In genomic region chr4:71735261-71735660, GRCm38 (mm10) we compare ENCODE assay signal across 42 mouse cellular contexts. TPM values are rescaled to one million over a fixed set of nuclear protein-coding genes. Genes with fewer than 3 reads are reported as not detected.
A peak's percentile ranks its signal among the peaks of the same experiment; 100 is the strongest.
DNase-seq lines count a peak whose midpoint lies in the region; ATAC-seq and TF ChIP-seq lines count a peak whose summit lies in the region.
"Had no signal": no experiment of that assay in that cellular context is flagged by ENCODE, and none has a peak within 500 bp of the region (broad histone marks: within the 10 kb centered on the region; RNA-seq: fewer than 3 reads in every experiment).

No protein-coding gene starts in this region.

- no peaks in the 10 kb centered on the region for H3K36me3 ChIP-seq in hindbrain, embryonic 11.5 days (ENCODE audit: control insufficient read depth, insufficient read depth, low read length)
- no peaks in the 10 kb centered on the region for H3K36me3 ChIP-seq in hindbrain, embryonic 14.5 days (replicated peaks; ENCODE audit: control insufficient read depth, insufficient read depth)
- H3K36me3 ChIP-seq: hindbrain, embryonic 15.5 days; kidney, embryonic 15.5 days; liver, embryonic 12.5 days; midbrain, embryonic 13.5 days had no signal

- no peaks in the 10 kb centered on the region for H3K4me1 ChIP-seq in hindbrain, embryonic 11.5 days (replicated peaks; ENCODE audit: control insufficient read depth, insufficient read depth, low read length)
- no peaks in the 10 kb centered on the region for H3K4me1 ChIP-seq in hindbrain, embryonic 14.5 days (replicated peaks; ENCODE audit: control insufficient read depth, insufficient read depth, low read length)
- H3K4me1 ChIP-seq: hindbrain, embryonic 15.5 days; kidney, embryonic 15.5 days; liver, embryonic 12.5 days; megakaryocyte, embryonic 14.5 days; midbrain, embryonic 13.5 days had no signal

- H3K9ac ChIP-seq in hindbrain, embryonic 11.5 days (ENCODE audit: low read depth, low read length) = no peak overlapping the region
- no peak overlapping the region for H3K9ac ChIP-seq in hindbrain, embryonic 14.5 days
- H3K9ac ChIP-seq: hindbrain, embryonic 15.5 days; kidney, embryonic 15.5 days; liver, embryonic 12.5 days; liver, postnatal 0 days; midbrain, embryonic 13.5 days had no signal

- H3K27me3 ChIP-seq in hindbrain, embryonic 11.5 days (ENCODE audit: control insufficient read depth, insufficient read depth, low read length) = no peaks in the 10 kb centered on the region
- no peaks in the 10 kb centered on the region for H3K27me3 ChIP-seq in hindbrain, embryonic 14.5 days (ENCODE audit: control insufficient read depth, insufficient read depth, low read length)
- H3K27me3 ChIP-seq: hindbrain, embryonic 15.5 days; kidney, embryonic 15.5 days; liver, embryonic 12.5 days; megakaryocyte, embryonic 14.5 days; midbrain, embryonic 13.5 days had no signal

- no peak for ATAC-seq in hindbrain, embryonic 11.5 days (ENCODE audit: low FRiP score)
- ATAC-seq in hindbrain, embryonic 14.5 days (ENCODE audit: low FRiP score) = no peak
- no peak for ATAC-seq in megakaryocyte progenitor cell, adult 5-6 weeks (replicated peaks; ENCODE audit: poor library complexity)
- no peak for ATAC-seq in activated CD4-positive, CD25-positive, alpha-beta regulatory T cell, adult 4 months
- ATAC-seq: CD4-positive, CD25-positive, alpha-beta regulatory T cell, adult 4 months; forebrain, embryonic 16.5 days; liver, embryonic 12.5 days; liver, postnatal 0 days; midbrain, embryonic 13.5 days had no signal

- no peak overlapping the region for H3K27ac ChIP-seq in hindbrain, embryonic 11.5 days (ENCODE audit: low read depth, low read length)
- no peak overlapping the region for H3K27ac ChIP-seq in hindbrain, embryonic 14.5 days
- H3K27ac ChIP-seq: gastrocnemius, adult 2 months; hindbrain, embryonic 15.5 days; kidney, embryonic 15.5 days; layer of hippocampus, adult 2 months; liver, embryonic 12.5 days; midbrain, embryonic 13.5 days; stomach, postnatal 0 days had no signal

- 69% methylated on average over 3 of the region's 3 CpGs for WGBS in hindbrain, embryonic 11.5 days
- WGBS in hindbrain, embryonic 14.5 days = 60% methylated on average over 3 of the region's 3 CpGs

- intact Hi-C loops in left cerebral cortex, postnatal 4 days (cut with DNase I) = no loop called here
- intact Hi-C loops in left cerebral cortex, postnatal 10 days (cut with DNase I) = no loop called here

- no peak overlapping the region for H3K4me2 ChIP-seq in hindbrain, embryonic 11.5 days (replicated peaks; ENCODE audit: low read depth, low read length)
- H3K4me2 ChIP-seq in hindbrain, embryonic 14.5 days (replicated peaks) = no peak overlapping the region
- H3K4me2 ChIP-seq: heart, embryonic 11.5 days; hindbrain, embryonic 15.5 days; kidney, embryonic 15.5 days; liver, embryonic 12.5 days; midbrain, embryonic 13.5 days had no signal

- peak; percentile 16 for DNase-seq in hindbrain, embryonic 11.5 days (ENCODE audit: low spot score)
- DNase-seq in hindbrain, embryonic 14.5 days (ENCODE audit: low spot score) = no peak
- peak; percentile 22 for DNase-seq in left cerebral cortex, postnatal 4 days
- no peak for DNase-seq in left cerebral cortex, postnatal 10 days (ENCODE audit: extremely low spot score in 1 of 2, low spot score in 2 of 2)
- DNase-seq in brain, embryonic 14.5 days (ENCODE audit: low read depth) = peak; percentile 29
- DNase-seq: adrenal gland, adult 2 months; adrenal gland, postnatal 36 days; cerebellum, adult 11 months; cerebellum, adult 9-11 months; gastrocnemius, adult 2 months; gastrocnemius, postnatal 36 days; heart, adult 18-20 months; heart, postnatal 36 days; kidney, adult 18-20 months; kidney, postnatal 25 days; liver, postnatal 0 days; lung, postnatal 36 days; right cerebral cortex, postnatal 4 days; thymus, adult 2 months; thymus, postnatal 36 days had no signal

- H3K4me3 ChIP-seq in hindbrain, embryonic 11.5 days (ENCODE audit: low read depth, low read length) = no peak overlapping the region
- no peak overlapping the region for H3K4me3 ChIP-seq in hindbrain, embryonic 14.5 days (replicated peaks; ENCODE audit: low read length)
- H3K4me3 ChIP-seq: erythroblast, embryonic 14.5 days; gastrocnemius, adult 2 months; hindbrain, embryonic 15.5 days; kidney, embryonic 15.5 days; layer of hippocampus, adult 2 months; liver, embryonic 12.5 days; megakaryocyte, embryonic 14.5 days; midbrain, embryonic 13.5 days had no signal

- TF ChIP-seq CTCF in brain, embryonic 14.5 days (IDR thresholded peaks at IDR 0.05; ENCODE audit: borderline replicate concordance, extremely low read depth, insufficient read depth, insufficient read length) = no peak

- no peaks in the 10 kb centered on the region for H3K9me3 ChIP-seq in hindbrain, embryonic 11.5 days (ENCODE audit: control insufficient read depth, low read length)
- no peaks in the 10 kb centered on the region for H3K9me3 ChIP-seq in hindbrain, embryonic 14.5 days (ENCODE audit: control insufficient read depth, low read length)
- H3K9me3 ChIP-seq: hindbrain, embryonic 15.5 days; kidney, embryonic 15.5 days; liver, embryonic 12.5 days; midbrain, embryonic 13.5 days had no signal

- TF ChIP-seq POLR2A in brain, embryonic 14.5 days (IDR thresholded peaks at IDR 0.05; ENCODE audit: borderline replicate concordance, extremely low read depth, insufficient read depth, insufficient read length, poor library complexity, severe bottlenecking) = no peak

RNA-seq across cellular contexts. Expression of gene Gm11232, which starts 22.5 kb away (rescaled TPM):
- not detected in 2 replicates for polyA plus RNA-seq in hindbrain, embryonic 11.5 days (2014; fragmentation: Nextera tagmentation; extraction: Ambion mirVana)
- polyA plus RNA-seq in hindbrain, embryonic 14.5 days (2014; fragmentation: Nextera tagmentation; extraction: Ambion mirVana) = not detected in 2 replicates
- total RNA-seq in left cerebral cortex, postnatal 4 days (2021) = not detected
- total RNA-seq in left cerebral cortex, postnatal 10 days (2021) = not detected
- polyA plus RNA-seq in brain, embryonic 14.5 days (2012; rRNA removed) = 0.07 TPM in 1 of 2 replicates, not detected in the other
- total RNA-seq in megakaryocyte progenitor cell, adult 5-6 weeks (2015) = not detected in 2 replicates
- not detected in 2 replicates for total RNA-seq in megakaryocyte progenitor cell, adult 5-6 weeks (2017)
- not detected for polyA plus RNA-seq in activated CD4-positive, CD25-positive, alpha-beta regulatory T cell, adult 4 months (2017; shearing (Covaris generic))
- total RNA-seq: adrenal gland, adult 2 months; adrenal gland, postnatal 36 days; common myeloid progenitor, adult 5-6 weeks; gastrocnemius, adult 2 months; gastrocnemius, postnatal 36 days; heart, adult 18-20 months; heart, postnatal 36 days; layer of hippocampus, adult 2 months; layer of hippocampus, postnatal 25 days; left cerebral cortex, postnatal 25 days; monocyte, adult 5-6 weeks had no signal
- polyA plus RNA-seq: adrenal gland, adult 2 months; CD4-positive, CD25-positive, alpha-beta regulatory T cell, adult 4 months; embryonic facial prominence, embryonic 14.5 days; erythroblast, embryonic 14.5 days; forebrain, embryonic 11.5 days; forebrain, embryonic 16.5 days; heart, embryonic 16.5 days; hindbrain, embryonic 15.5 days; liver, embryonic 12.5 days; liver, postnatal 0 days; lung, embryonic 16.5 days; midbrain, embryonic 13.5 days; neural tube, embryonic 14.5 days had no signal

Comparison
In these comparisons a context has a peak if more than half of its experiments do, and no peak if none do; other contexts are left out.
1. DNase-seq: peak in hindbrain, embryonic 11.5 days (single experiment), left cerebral cortex, postnatal 4 days (single experiment) and brain, embryonic 14.5 days (single experiment); none in hindbrain, embryonic 14.5 days (single experiment) and left cerebral cortex, postnatal 10 days (0 of 2).